12 mouse cellular contexts compared by ENCODE assay signal in the genomic region with DNA sequence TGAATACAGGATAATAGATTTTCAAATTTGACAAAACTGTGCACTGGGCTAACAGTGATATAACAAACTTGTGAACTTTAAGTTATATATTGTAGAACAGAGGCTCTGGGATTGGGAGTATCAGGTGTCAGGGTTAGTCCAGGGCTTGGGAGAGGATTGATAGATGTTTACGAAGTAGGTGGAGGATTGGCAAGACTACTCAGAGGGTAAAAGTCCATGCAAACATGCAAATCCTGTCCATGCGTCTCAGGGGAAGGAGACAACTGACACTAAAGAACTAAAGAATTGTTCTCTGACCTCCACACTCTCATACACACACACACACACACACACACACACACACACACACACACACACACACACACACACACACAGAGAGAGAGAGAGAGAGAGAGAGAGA.
"Had no signal": no experiment of that assay in that cellular context is flagged by ENCODE, and none has a peak within 500 bp of the region (broad histone marks: within the 10 kb centered on the region; RNA-seq: fewer than 3 reads in every experiment).

No protein-coding gene starts in this region.

- H3K27ac ChIP-seq: hindbrain, postnatal 0 days; left cerebral cortex, adult 2 months; limb, embryonic 15.5 days; midbrain, embryonic 13.5 days; neural tube, embryonic 15.5 days had no signal

- H3K9ac ChIP-seq: limb, embryonic 15.5 days; midbrain, embryonic 13.5 days; neural tube, embryonic 15.5 days had no signal

- H3K4me2 ChIP-seq: limb, embryonic 15.5 days; midbrain, embryonic 13.5 days; neural tube, embryonic 15.5 days had no signal

- ATAC-seq: hindbrain, postnatal 0 days; midbrain, embryonic 13.5 days had no signal

- H3K27me3 ChIP-seq: limb, embryonic 15.5 days; midbrain, embryonic 13.5 days; neural tube, embryonic 15.5 days had no signal

- H3K4me3 ChIP-seq: left cerebral cortex, adult 2 months; limb, embryonic 15.5 days; midbrain, embryonic 13.5 days; neural tube, embryonic 15.5 days had no signal

- H3K9me3 ChIP-seq: limb, embryonic 15.5 days; midbrain, embryonic 13.5 days; neural tube, embryonic 15.5 days had no signal

- H3K4me1 ChIP-seq: limb, embryonic 15.5 days; midbrain, embryonic 13.5 days; neural tube, embryonic 15.5 days had no signal

- DNase-seq: kidney, adult 11 months; kidney, postnatal 10 days; lung, adult 18-20 months; right cerebral cortex, adult 18-20 months; right cerebral cortex, postnatal 25 days; thymus, adult 18-20 months; thymus, postnatal 25 days had no signal
